Mouse (Mus musculus): ENCODE measurements at regions not wholly inside any gene's neighbourhood (a gene's known extent, or its start where the extent isn't known, plus 50 kb on each side); places are given as distances from the start of the nearest gene placed in this dataset.

DNA sequence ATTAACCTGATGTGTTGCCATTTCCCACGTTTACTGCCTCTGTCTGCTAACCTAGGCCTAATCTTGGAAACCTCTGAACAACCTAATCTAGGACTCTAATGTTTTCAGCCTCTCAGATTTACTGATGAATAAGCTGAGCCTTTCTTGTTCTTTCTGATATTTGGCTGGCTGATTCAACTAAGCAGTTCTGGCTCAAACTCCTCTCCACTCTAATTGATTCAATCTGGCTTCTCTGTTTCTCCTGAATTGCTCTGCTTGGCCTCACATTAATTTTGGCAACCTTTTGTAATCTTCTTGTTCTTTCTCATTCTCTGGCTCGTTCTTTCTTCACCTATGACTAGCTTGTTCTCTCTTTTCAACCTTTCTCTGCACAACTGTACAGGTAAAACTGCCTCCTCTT, 1561.2 kb upstream of the Zeb2 start:
- DNase-seq (ENCODE audit: extremely low read depth, insufficient read length, low spot score): no peak

GRCm38 (mm10) chr2:46669517-46670291, 1552.5 kb upstream of the Zeb2 start:
- no peak for DNase-seq (ENCODE audit: extremely low read depth, insufficient read length, low spot score)

- no peak for DNase-seq (ENCODE audit: extremely low read depth, insufficient read length, low spot score)
These were observed 1549.8 kb upstream of the Zeb2 start for GRCm38 (mm10) chr2:46666990-46667337.

DNA sequence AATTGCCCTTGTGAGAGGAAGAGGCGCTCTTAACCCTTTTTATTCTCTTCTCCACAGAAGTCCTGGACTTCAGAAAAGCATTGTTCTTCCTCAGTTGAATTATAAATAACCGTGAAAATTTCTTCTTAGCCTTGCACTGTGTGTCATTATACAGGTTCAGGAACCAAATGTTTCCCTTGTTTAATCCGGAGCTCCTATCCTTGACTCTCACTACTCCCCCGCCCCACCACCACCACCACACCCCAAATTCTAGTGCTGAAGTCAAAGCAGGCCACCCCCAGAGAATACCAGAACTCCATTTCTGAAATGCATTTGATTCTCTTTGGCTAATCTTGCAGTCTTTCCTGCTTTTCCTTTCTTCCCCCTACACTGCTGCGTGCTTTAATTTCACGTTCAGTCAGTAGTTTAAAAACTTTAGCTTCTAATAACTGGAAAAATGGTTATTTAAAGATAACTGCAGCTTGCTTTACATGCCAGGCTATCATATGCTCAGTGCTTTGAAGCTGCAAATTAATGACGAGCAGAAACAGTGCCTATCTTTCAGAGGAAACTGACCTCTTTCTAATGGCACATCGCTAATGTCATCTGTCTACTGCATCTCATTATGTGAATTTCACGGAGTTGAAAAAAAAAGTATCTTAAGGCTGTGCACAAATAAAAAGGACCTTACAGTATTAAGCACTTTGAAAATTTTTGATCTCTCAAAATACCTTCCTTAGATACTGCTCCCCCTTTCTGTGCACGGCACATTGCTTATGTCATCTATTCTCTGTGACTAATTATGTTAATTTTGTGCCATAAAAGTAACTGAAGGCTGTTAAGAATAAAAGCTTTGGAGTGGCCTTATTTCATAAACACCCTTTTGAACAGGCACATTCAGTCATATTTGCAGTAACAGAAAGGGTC, 1549.1 kb upstream of the Zeb2 start:
- no peak for DNase-seq (ENCODE audit: extremely low read depth, insufficient read length, low spot score)

DNA sequence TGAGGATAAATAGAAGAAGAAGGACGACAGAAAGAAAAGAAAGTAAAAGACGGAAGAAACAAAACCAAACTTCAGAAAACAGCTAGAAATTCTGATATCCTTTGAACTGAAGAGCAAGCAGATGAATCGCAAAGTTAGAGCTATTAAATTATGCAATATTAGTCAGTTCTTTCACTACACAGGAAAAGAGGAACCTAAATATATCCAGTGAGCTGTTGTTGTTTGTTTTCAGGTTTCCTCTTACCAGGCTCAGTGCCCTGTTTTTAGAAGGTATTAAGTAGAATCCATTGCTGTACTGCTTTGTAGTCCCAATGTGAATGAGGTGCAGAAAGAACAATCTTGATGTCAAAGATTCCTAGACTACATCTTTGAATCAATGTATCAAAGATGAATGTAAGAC, 1544.7 kb upstream of the Zeb2 start:
- DNase-seq (ENCODE audit: extremely low read depth, insufficient read length, low spot score): no peak

- DNase-seq (ENCODE audit: extremely low read depth, insufficient read length, low spot score): no peak
These were observed 1543.4 kb upstream of the Zeb2 start for GRCm38 (mm10) chr2:46660577-46660976.

GRCm38 (mm10) chr2:46655289-46655688, 1538.1 kb upstream of the Zeb2 start:
- DNase-seq (ENCODE audit: extremely low read depth, insufficient read length, low spot score): no peak

- DNase-seq (ENCODE audit: extremely low read depth, insufficient read length, low spot score): no peak
These were observed 1535.4 kb upstream of the Zeb2 start for GRCm38 (mm10) chr2:46652616-46653015.

GRCm38 (mm10) chr2:46646366-46646765, 1529.2 kb upstream of the Zeb2 start:
- DNase-seq (ENCODE audit: extremely low read depth, insufficient read length, low spot score): no peak

- DNase-seq (ENCODE audit: extremely low read depth, insufficient read length, low spot score): no peak
These were observed 1492.0 kb upstream of the Zeb2 start for GRCm38 (mm10) chr2:46609217-46609616.

DNA sequence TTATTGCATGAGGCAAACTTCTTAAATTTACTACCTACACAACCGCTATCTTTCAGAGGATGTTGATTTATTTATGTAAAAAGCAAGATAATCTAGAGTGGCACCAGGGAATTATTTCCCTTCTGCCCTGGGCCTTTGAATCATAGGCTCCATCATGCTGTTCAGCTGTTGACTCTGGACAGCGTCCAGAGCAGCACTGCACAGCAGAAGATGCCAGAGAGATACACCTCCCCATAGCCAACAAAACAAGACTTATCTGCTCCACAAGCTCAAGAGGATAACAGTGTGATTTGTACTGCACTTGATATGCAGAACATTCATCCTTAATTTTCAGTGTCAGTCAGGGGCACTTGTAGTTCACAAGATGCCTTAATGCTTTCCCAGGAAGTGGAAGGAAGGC, 1464.6 kb upstream of the Zeb2 start:
- no peak for DNase-seq (ENCODE audit: extremely low read depth, insufficient read length, low spot score)

GRCm38 (mm10) chr2:46570416-46570815, 1453.2 kb upstream of the Zeb2 start:
- DNase-seq (ENCODE audit: extremely low read depth, insufficient read length, low spot score): no peak

GRCm38 (mm10) chr2:46533395-46533794, 1416.2 kb upstream of the Zeb2 start:
- no peak for DNase-seq (ENCODE audit: extremely low read depth, insufficient read length, low spot score)

DNA sequence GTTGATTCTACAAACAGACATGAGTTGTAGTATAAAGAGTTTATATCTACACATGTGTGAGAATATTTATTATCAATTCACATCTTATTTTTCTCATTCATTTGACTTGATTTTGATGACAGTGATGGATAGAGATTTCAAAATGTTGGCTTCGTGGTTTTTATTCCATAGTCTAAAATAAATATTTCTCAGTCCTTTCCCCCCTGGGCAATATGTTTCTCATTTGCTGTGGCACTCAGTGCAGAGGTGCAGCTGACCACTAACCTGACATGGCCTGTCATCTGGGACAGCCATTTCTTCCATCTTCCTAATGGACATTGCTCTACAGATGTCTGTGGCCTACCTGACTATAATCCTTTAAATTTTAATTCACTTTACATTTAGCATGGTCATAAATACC, 1413.5 kb upstream of the Zeb2 start:
- DNase-seq (ENCODE audit: extremely low read depth, insufficient read length, low spot score): no peak

GRCm38 (mm10) chr2:46525223-46525622, 1408.0 kb upstream of the Zeb2 start:
- no peak for DNase-seq (ENCODE audit: extremely low read depth, insufficient read length, low spot score)

DNA sequence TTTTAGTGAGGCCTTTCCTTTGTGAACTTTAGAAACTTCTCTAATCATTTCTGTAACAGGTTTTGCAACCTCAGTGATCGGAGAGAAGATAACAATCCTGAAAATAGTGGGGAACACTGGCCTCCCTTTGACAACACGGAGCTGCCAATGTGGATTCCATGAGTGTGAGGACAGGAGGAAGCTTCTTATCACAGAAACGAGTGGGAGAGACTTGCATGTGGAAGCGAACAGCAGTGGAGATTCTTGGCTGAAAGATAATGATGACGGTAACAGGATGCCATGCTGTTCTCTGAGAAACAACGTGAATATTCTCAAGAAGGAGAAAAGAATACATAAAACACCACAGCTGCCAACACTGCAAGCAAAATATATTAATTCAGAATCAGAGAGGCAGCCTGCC, 1407.4 kb upstream of the Zeb2 start:
- no peak for DNase-seq (ENCODE audit: extremely low read depth, insufficient read length, low spot score)

- no peak for DNase-seq (ENCODE audit: extremely low read depth, insufficient read length, low spot score)
These were observed 1404.2 kb upstream of the Zeb2 start for GRCm38 (mm10) chr2:46521147-46521965.

- DNase-seq (ENCODE audit: extremely low read depth, insufficient read length, low spot score): no peak
These were observed 1395.2 kb upstream of the Zeb2 start for GRCm38 (mm10) chr2:46512237-46513028.

DNA sequence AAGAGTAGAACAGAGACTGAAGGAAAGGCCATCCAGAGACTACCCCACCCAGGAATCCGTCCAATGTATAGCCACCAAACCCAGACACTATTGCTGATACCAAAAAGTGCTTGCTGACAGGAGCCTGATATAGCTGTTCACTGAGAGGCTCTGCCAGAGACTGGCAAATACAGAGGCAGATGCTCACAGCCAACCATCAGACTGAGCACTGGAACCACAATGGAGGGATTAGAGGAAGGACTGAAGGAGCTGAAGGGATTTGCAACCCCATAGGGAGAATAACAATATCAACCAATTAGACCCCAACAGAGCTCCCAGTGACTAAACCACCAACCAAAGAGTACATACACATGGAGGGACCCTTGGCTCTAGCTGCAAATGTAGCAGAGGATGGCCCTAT, 1389.8 kb upstream of the Zeb2 start:
- no peak for DNase-seq (ENCODE audit: extremely low read depth, insufficient read length, low spot score)

GRCm38 (mm10) chr2:46503074-46503473, 1385.9 kb upstream of the Zeb2 start:
- no peak for DNase-seq (ENCODE audit: extremely low read depth, insufficient read length, low spot score)

Data from 3134 (cell line).